Mouse (Mus musculus): ENCODE measurements at regions not wholly inside any gene's neighbourhood (a gene's known extent, or its start where the extent isn't known, plus 50 kb on each side); places are given as distances from the start of the nearest gene placed in this dataset.

GRCm38 (mm10) chr3:128082463-128082862 is 186.3 kb upstream of the Fam241a start:
- no peaks in the 10 kb centered on the region for H3K9me3 ChIP-seq (replicated peaks; ENCODE audit: low read length)
- H3K36me3 ChIP-seq (replicated peaks in 1 of 2; ENCODE audit: control insufficient read depth in 1 of 2, insufficient read depth in 1 of 2, low read length in 1 of 2), result no peaks in the 10 kb centered on the region
- dilution Hi-C loops (cut with MboI; ENCODE audit: extremely low pct_ligation_motif_present, extremely low pct_unique_long_range_greater_than_20kb, low sequenced_read_pairs) (no loop called here), in situ Hi-C loops (cut with MboI; ENCODE audit: low pct_ligation_motif_present, low pct_unique_long_range_greater_than_20kb, low sequenced_read_pairs) (no loop called here)
- H3K4me3 ChIP-seq (replicated peaks in 1 of 3; ENCODE audit: low read depth in 2 of 3, low read length in 2 of 3, poor library complexity in 1 of 3), result no peak overlapping the region
- no peak for TF ChIP-seq KAT2A (IDR thresholded peaks at IDR 0.05; ENCODE audit: insufficient replicate concordance, low read length)
- no peak for TF ChIP-seq NELFE (IDR thresholded peaks at IDR 0.05; ENCODE audit: low read depth, low read length)
- no peaks in the 10 kb centered on the region for H3K27me3 ChIP-seq (replicated peaks)
- H3K4me1 ChIP-seq (ENCODE audit: control insufficient read depth in 1 of 2, insufficient read depth in 2 of 2), result peaks cover 0 to 9% of the 10 kb centered on the region in 2 experiments; a peak in 1 of 4 replicates
- no peaks in the 10 kb centered on the region for H3K79me2 ChIP-seq (replicated peaks; ENCODE audit: control insufficient read depth, extremely low read depth, insufficient read depth, poor library complexity, severe bottlenecking)
- no peak for DNase-seq (ENCODE audit: extremely low read depth)
- H3K9ac ChIP-seq (ENCODE audit: insufficient read depth, low read depth), result no peak overlapping the region
- no peak overlapping the region for H3K27ac ChIP-seq (ENCODE audit: insufficient read depth, low read depth)
- no peak overlapping the region for H3K4me2 ChIP-seq (ENCODE audit: insufficient read depth, low read depth, poor library complexity, severe bottlenecking)

- H3K9me3 ChIP-seq (replicated peaks; ENCODE audit: low read length), result no peaks in the 10 kb centered on the region
- dilution Hi-C loops (cut with MboI; ENCODE audit: extremely low pct_ligation_motif_present, extremely low pct_unique_long_range_greater_than_20kb, low sequenced_read_pairs) (no loop called here), in situ Hi-C loops (cut with MboI; ENCODE audit: low pct_ligation_motif_present, low pct_unique_long_range_greater_than_20kb, low sequenced_read_pairs) (no loop called here)
- no peaks in the 10 kb centered on the region for H3K36me3 ChIP-seq (replicated peaks in 1 of 2; ENCODE audit: control insufficient read depth in 1 of 2, insufficient read depth in 1 of 2, low read length in 1 of 2)
- H3K79me2 ChIP-seq (replicated peaks; ENCODE audit: control insufficient read depth, extremely low read depth, insufficient read depth, poor library complexity, severe bottlenecking), result no peaks in the 10 kb centered on the region
- H3K4me2 ChIP-seq (ENCODE audit: insufficient read depth, low read depth, poor library complexity, severe bottlenecking), result no peak overlapping the region
- H3K9ac ChIP-seq (ENCODE audit: insufficient read depth, low read depth), result no peak overlapping the region
- peaks cover 0 to 9% of the 10 kb centered on the region in 2 experiments; a peak in 1 of 4 replicates for H3K4me1 ChIP-seq (ENCODE audit: control insufficient read depth in 1 of 2, insufficient read depth in 2 of 2)
- no peak for DNase-seq (ENCODE audit: extremely low read depth)
- H3K4me3 ChIP-seq (replicated peaks in 1 of 3; ENCODE audit: low read depth in 2 of 3, low read length in 2 of 3, poor library complexity in 1 of 3), result no peak overlapping the region
- TF ChIP-seq CHD2 (IDR thresholded peaks at IDR 0.05; ENCODE audit: low read length) (no peak), JUN (IDR thresholded peaks at IDR 0.05; ENCODE audit: insufficient read depth, low read depth, low read length) (0 out of 2 replicates have a peak, but pooled peaks have one; percentile 6), IRF4 (IDR thresholded peaks at IDR 0.05; ENCODE audit: low read depth, low read length) (0 out of 2 replicates have a peak, but pooled peaks have one; percentile 32), ZNF384 (IDR thresholded peaks at IDR 0.05; ENCODE audit: low read depth, low read length) (no peak)
- no peak overlapping the region for H3K27ac ChIP-seq (ENCODE audit: insufficient read depth, low read depth)
- no peaks in the 10 kb centered on the region for H3K27me3 ChIP-seq (replicated peaks)
These were observed 185.3 kb upstream of the Fam241a start for GRCm38 (mm10) chr3:128081430-128081829.

- Histone ChIP-seq H3K4me2 (ENCODE audit: insufficient read depth, low read depth, poor library complexity, severe bottlenecking) (no peak overlapping the region), H3K4me3 (replicated peaks in 1 of 3; ENCODE audit: low read depth in 2 of 3, low read length in 2 of 3, poor library complexity in 1 of 3) (no peak overlapping the region), H3K9ac (ENCODE audit: insufficient read depth, low read depth) (no peak overlapping the region), H3K4me1 (ENCODE audit: control insufficient read depth in 1 of 2, insufficient read depth in 2 of 2) (no peaks in the 10 kb centered on the region), H3K36me3 (replicated peaks in 1 of 2; ENCODE audit: control insufficient read depth in 1 of 2, insufficient read depth in 1 of 2, low read length in 1 of 2) (no peaks in the 10 kb centered on the region), H3K27me3 (replicated peaks) (no peaks in the 10 kb centered on the region), H3K79me2 (replicated peaks; ENCODE audit: control insufficient read depth, extremely low read depth, insufficient read depth, poor library complexity, severe bottlenecking) (no peaks in the 10 kb centered on the region), H3K9me3 (replicated peaks; ENCODE audit: low read length) (no peaks in the 10 kb centered on the region), H3K27ac (ENCODE audit: insufficient read depth, low read depth) (no peak overlapping the region)
- dilution Hi-C loops (cut with MboI; ENCODE audit: extremely low pct_ligation_motif_present, extremely low pct_unique_long_range_greater_than_20kb, low sequenced_read_pairs) (no loop called here), in situ Hi-C loops (cut with MboI; ENCODE audit: low pct_ligation_motif_present, low pct_unique_long_range_greater_than_20kb, low sequenced_read_pairs) (no loop called here)
- TF ChIP-seq MXI1 (IDR thresholded peaks at IDR 0.05; ENCODE audit: low read depth, low read length) (no peak), EP300 (IDR thresholded peaks at IDR 0.05; ENCODE audit: low read length) (no peak), IRF4 (IDR thresholded peaks at IDR 0.05; ENCODE audit: low read depth, low read length) (no peak), JUND (conservative IDR thresholded peaks at IDR 0.05; ENCODE audit: low read depth, low read length) (no peak)
- DNase-seq (ENCODE audit: extremely low read depth), result no peak
These were observed 171.7 kb upstream of the Fam241a start for GRCm38 (mm10) chr3:128067861-128068260.
